Mouse (Mus musculus): ENCODE results near the gene Tpm3-rs7.
"Not testable (repeated sequence)": the region's sequence is repeated elsewhere in the genome, so short reads cannot be mapped to it uniquely, and the experiment has no call there.

Gene Tpm3-rs7

DNA sequence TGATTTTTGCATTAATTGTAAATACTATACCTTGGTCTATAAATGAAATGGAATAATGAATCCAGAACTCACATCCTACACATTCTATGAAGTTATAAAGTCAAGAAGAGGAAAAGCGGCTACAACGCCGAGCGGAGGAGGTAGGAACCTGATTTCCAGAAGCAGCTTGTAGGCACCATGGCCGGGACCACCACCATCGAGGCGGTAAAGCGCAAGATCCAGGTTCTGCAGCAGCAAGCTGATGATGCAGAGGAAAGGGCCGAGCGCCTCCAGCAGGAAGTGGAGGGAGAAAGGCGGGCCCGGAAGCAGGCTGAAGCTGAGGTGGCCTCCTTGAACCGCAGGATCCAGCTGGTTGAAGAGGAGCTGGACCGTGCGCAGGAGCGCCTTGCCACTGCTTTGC is at the start of gene Tpm3-rs7:
Tpm3-rs7 (plus strand) TSS at position 110 of the 400 bp plus-strand sequence.
- DNase-seq (ENCODE audit: low spot score in 2 of 2), result not testable (repeated sequence)

DNA sequence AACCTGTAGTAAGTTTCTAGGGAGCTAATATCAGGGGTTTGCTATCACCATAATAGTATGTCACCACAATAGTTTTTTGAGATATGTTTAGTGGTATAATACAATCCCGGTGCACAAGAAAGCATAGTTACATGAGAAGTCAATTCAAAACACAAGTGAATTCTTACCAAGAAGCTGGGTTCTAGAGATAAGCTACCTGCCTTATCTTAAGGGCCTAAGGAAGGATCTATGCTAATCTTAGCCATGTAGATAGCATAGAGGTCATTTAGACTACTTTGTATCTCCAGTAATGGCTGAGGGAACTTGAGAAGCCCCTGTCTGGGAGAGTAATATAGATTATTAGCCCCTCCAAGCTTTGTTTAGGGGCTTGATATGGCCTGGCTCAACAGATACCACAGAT is 2.6 kb downstream of the Tpm3-rs7 start:
- DNase-seq (ENCODE audit: low spot score in 2 of 2), result no peak

- DNase-seq (ENCODE audit: low spot score in 2 of 2), result no peak
Observed at GRCm38 (mm10) chr14:113363361-113363760, 49.0 kb downstream of the Tpm3-rs7 start.
